Mouse (Mus musculus) cerebellum, adult 2 months (tissue): ENCODE measurements around the gene Ush1c.

ENCODE experiments used
- CTCF ChIP-seq: fragments of 200-500 bp; IDR thresholded peaks from 2 replicates; pipeline ENCODE4 v1.5.1; 2011; ENCODE audit warnings: low read depth, mild to moderate bottlenecking, control low read depth, low read length, moderate library complexity, borderline replicate concordance; ENCODE audit not compliant: insufficient read depth
- POLR2A ChIP-seq: fragments of 200-500 bp; IDR thresholded peaks from 2 replicates; pipeline ENCODE4 v1.6.1; 2011; ENCODE audit warnings: low read length, control low read depth, borderline replicate concordance; ENCODE audit not compliant: insufficient read depth

DNA sequence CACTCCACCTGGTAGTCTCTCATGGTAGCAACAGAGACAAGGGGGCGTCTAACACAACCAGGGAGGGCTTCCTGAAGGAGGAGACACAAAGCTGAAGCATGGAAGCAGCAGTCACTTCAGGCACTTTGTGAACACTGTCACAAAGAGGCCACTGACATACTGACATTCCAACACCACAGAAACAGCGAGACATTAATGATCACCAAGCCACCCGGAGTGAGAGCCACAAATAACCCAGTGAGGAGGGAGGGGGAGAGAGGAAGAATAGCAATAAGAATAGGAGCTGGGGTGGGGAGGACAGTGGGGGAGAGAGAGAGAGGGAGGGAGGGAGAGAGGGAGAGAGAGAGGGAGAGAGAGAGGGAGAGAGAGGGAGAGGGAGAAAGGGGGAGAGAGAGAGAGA lies 76.7 kb downstream of the Ush1c start:
- no peak for TF ChIP-seq POLR2A
- no peak for TF ChIP-seq CTCF
